Mouse (Mus musculus) layer of hippocampus, adult 11-12 months (tissue): ENCODE results near the gene Mcrip1.
"Not testable (repeated sequence)": the region's sequence is repeated elsewhere in the genome, so short reads cannot be mapped to it uniquely, and the experiment has no call there.

Source experiments
- DNase-seq: peaks from one replicate; pipeline ENCODE4 v3.0.0; 2022; ENCODE audit warnings: low spot score

Gene Mcrip1

GRCm38 (mm10) chr11:120575046-120575445, 25.5 kb upstream of the Mcrip1 start:
- DNase-seq = no peak

- no peak for DNase-seq
Measured at GRCm38 (mm10) chr11:120574278-120574600, 24.7 kb upstream of the Mcrip1 start.

GRCm38 (mm10) chr11:120573585-120574277, 24.2 kb upstream of the Mcrip1 start:
- DNase-seq = no peak

- DNase-seq = peak; percentile 100
Measured at GRCm38 (mm10) chr11:120572752-120573584, 23.4 kb upstream of the Mcrip1 start, which contains the start of gene P4hb. P4hb (minus strand) TSS chr11:120573253.

GRCm38 (mm10) chr11:120572417-120572751, 22.9 kb upstream of the Mcrip1 start:
- DNase-seq = no peak

GRCm38 (mm10) chr11:120571754-120572416, 22.4 kb upstream of the Mcrip1 start:
- no peak for DNase-seq

GRCm38 (mm10) chr11:120571122-120571521, 21.6 kb upstream of the Mcrip1 start:
- no peak for DNase-seq

- no peak for DNase-seq
Measured at GRCm38 (mm10) chr11:120568324-120568723, 18.8 kb upstream of the Mcrip1 start.

- no peak for DNase-seq
Measured at GRCm38 (mm10) chr11:120565114-120565513, 15.6 kb upstream of the Mcrip1 start.

GRCm38 (mm10) chr11:120562949-120563348, 13.4 kb upstream of the Mcrip1 start:
- DNase-seq = no peak

GRCm38 (mm10) chr11:120560952-120561728, 11.6 kb upstream of the Mcrip1 start:
- no peak for DNase-seq

GRCm38 (mm10) chr11:120558843-120559242, 9.3 kb upstream of the Mcrip1 start:
- not testable (repeated sequence) for DNase-seq

GRCm38 (mm10) chr11:120555260-120555659, 5.7 kb upstream of the Mcrip1 start:
- no peak for DNase-seq

- no peak for DNase-seq
Measured at GRCm38 (mm10) chr11:120554834-120555233, 5.3 kb upstream of the Mcrip1 start.

GRCm38 (mm10) chr11:120552736-120553135, 3.2 kb upstream of the Mcrip1 start:
- no peak for DNase-seq

GRCm38 (mm10) chr11:120550810-120551440, 1.4 kb upstream of the Mcrip1 start, which contains the start of gene Ppp1r27:
Ppp1r27 (minus strand) TSS chr11:120551132.
- no peak for DNase-seq

GRCm38 (mm10) chr11:120549986-120550809, 671 bp upstream of the Mcrip1 start:
- no peak for DNase-seq

GRCm38 (mm10) chr11:120548786-120549167, 750 bp downstream of the Mcrip1 start:
- DNase-seq = no peak

GRCm38 (mm10) chr11:120548214-120548613, 1.3 kb downstream of the Mcrip1 start:
- DNase-seq = no peak

- DNase-seq = no peak
Measured at GRCm38 (mm10) chr11:120547469-120547868, 2.1 kb downstream of the Mcrip1 start.

GRCm38 (mm10) chr11:120545964-120546363, 3.6 kb downstream of the Mcrip1 start:
- no peak for DNase-seq
